Mouse (Mus musculus) liver, adult (tissue): ENCODE data around the gene Taar8a.
"Not testable (repeated sequence)": the region's sequence is repeated elsewhere in the genome, so short reads cannot be mapped to it uniquely, and the experiment has no call there.

Experiments used
- GATA4 ChIP-seq: IDR thresholded peaks from 2 replicates; pipeline ENCODE4 v1.6.1; 2014; ENCODE audit warnings: mild to moderate bottlenecking, low read length; ENCODE audit not compliant: insufficient replicate concordance

Taar8a gene

DNA sequence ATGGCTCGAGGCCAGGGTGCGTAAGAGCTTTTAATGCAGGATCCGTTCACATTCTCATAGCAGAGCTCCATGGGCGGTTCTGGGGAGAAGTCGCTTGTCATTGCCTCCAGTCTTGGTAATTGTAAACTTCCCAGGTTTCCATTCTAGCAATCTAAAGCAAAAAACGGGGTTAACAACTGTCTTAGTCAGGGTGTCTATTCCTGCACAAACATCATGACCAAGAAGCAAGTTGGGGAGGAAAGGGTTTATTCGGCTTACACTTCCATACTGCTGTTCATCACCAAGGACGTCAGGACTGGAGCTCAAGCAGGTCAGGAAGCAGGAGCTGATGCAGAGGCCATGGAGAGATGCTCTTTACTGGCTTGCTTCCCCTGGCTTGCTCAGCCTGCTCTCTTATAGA, 33.1 kb downstream of the Taar8a start, which contains the start of gene Taar9:
Taar9 (minus strand) TSS at position 101 of the 400 bp plus-strand sequence.
- TF ChIP-seq GATA4 = not testable (repeated sequence)

DNA sequence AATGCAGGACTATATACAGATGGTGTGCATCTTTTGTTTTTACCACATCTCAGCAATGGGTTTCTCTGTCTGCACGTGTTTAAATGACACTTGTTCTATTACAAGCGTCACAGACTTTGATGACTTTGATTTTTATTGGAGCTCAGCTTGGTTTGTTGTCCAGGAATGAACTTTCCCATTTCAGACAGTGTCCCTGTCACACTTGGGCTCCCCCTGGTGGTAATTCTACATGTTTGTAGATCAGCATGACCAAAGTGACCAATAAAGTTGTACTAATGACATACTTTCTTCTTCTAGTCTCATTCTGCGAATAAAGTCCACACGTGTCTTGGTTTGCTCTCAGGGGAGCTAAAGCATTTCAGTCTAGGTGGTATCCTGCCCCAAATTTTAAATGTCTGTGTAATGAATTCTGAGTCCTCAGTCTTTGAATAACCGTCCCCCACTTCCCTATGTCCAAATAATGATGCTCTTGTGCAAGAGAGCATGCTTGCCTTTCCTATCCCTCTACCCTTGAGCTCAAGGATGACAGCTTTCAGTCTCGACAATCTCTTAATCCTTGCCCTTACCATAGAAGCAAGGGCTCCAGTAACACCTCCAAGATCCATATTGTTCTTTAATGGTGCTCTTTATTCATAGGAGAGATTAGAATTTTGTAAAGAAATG, 34.9 kb downstream of the Taar8a start:
- no peak for TF ChIP-seq GATA4
